Mouse (Mus musculus) heart, adult 2 months (tissue): ENCODE measurements at regions not wholly inside any gene's neighbourhood (a gene's known extent, or its start where the extent isn't known, plus 50 kb on each side); places are given as distances from the start of the nearest gene placed in this dataset.

ENCODE experiments used
- DNase-seq, 2 experiments: peaks; one replicate each; pipeline ENCODE4 v3.0.0; 2021
- H3K27ac ChIP-seq: fragments of 200-600 bp; 2 replicates; pipeline ENCODE4 v1.8.1; 2022
- H3K27me3 ChIP-seq: fragments of 200-500 bp; 2 replicates; pipeline ENCODE4 v1.6.1; 2012; ENCODE audit warnings: mild to moderate bottlenecking, low read length, inconsistent platforms, mixed read lengths; ENCODE audit not compliant: control insufficient read depth, insufficient read depth
- H3K36me3 ChIP-seq: fragments of 200-500 bp; 2 replicates; pipeline ENCODE4 v1.6.1; 2012; ENCODE audit warnings: low read length, inconsistent platforms; ENCODE audit not compliant: control insufficient read depth, insufficient read depth
- H3K4me1 ChIP-seq: fragments of 200-500 bp; 2 replicates; pipeline ENCODE4 v1.6.1; 2011; ENCODE audit warnings: low read length; ENCODE audit not compliant: control insufficient read depth, insufficient read depth
- H3K4me3 ChIP-seq: fragments of 200-600 bp; 2 replicates; pipeline ENCODE4 v1.8.1; 2022
- H3K79me2 ChIP-seq: fragments of 200-500 bp; replicated peaks from 2 replicates; pipeline ENCODE4 v1.6.1; 2012; ENCODE audit warnings: mild to moderate bottlenecking, inconsistent platforms, low read length, moderate library complexity, mixed read lengths; ENCODE audit not compliant: control insufficient read depth, insufficient read depth
- H3K9ac ChIP-seq: fragments of 200-500 bp; 2 replicates; pipeline ENCODE4 v1.6.1; 2012; ENCODE audit warnings: low read depth, mild to moderate bottlenecking, control low read depth, inconsistent platforms, low read length, mixed read lengths
- CTCF ChIP-seq: fragments of 200-600 bp; IDR thresholded peaks from 2 replicates; pipeline ENCODE4 v1.8.1; 2022; ENCODE audit warnings: antibody characterized with exemption, mild to moderate bottlenecking, moderate library complexity
- EP300 ChIP-seq: fragments of 200-500 bp; IDR thresholded peaks from 2 replicates; pipeline ENCODE4 v1.6.1; 2011; ENCODE audit warnings: low read depth, low read length, control low read depth; ENCODE audit not compliant: insufficient read depth
- POLR2A ChIP-seq: fragments of 200-500 bp; IDR thresholded peaks from 2 replicates; pipeline ENCODE4 v1.6.1; 2011; ENCODE audit warnings: mild to moderate bottlenecking, low read depth, low read length, control low read depth; ENCODE audit not compliant: insufficient read depth
- whole genome bisulfite sequencing: fragments of 180-500 bp; shearing (Covaris S2); methylation state at CpG from one replicate; pipeline ENCODE4 v1.1.7; 2018; 5-methylcytosine and 5-hydroxymethylcytosine counted together
- intact Hi-C: fragments of 180-260 bp; cut with DNase I; formaldehyde crosslinking; loops from one replicate; pipeline ENCODE4 v1.15.1; 2025

DNA sequence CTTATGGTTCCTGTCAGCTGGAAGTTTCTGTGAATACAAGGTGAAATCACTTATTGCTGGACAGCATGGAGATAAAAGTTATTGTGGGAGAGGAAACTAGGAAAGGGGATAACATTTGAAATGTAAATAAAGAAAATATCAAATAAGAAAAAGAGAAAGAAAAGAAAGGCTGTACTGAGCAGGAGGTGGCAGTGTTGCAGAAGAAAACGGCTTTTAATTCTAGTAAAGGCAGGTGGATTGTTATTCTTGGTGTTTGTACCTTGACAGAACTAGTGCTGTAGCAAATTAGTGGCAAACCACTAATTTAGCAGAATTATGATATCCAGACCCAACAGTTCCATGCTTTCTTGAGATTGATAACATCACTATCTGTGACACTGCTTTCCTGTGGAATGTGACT lies 52.6 kb downstream of the Gm10358 start:
- Histone ChIP-seq H3K9ac (no peak overlapping the region), H3K4me3 (no peak overlapping the region), H3K27me3 (no peaks in the 10 kb centered on the region), H3K4me1 (no peaks in the 10 kb centered on the region), H3K79me2 (no peaks in the 10 kb centered on the region), H3K36me3 (no peaks in the 10 kb centered on the region), H3K27ac (no peak overlapping the region)
- no peak for DNase-seq
- WGBS, result 50% methylated on average over 1 of the region's 1 CpGs
- TF ChIP-seq POLR2A (no peak), CTCF (no peak), EP300 (no peak)
- intact Hi-C loops, result no loop called here

DNA sequence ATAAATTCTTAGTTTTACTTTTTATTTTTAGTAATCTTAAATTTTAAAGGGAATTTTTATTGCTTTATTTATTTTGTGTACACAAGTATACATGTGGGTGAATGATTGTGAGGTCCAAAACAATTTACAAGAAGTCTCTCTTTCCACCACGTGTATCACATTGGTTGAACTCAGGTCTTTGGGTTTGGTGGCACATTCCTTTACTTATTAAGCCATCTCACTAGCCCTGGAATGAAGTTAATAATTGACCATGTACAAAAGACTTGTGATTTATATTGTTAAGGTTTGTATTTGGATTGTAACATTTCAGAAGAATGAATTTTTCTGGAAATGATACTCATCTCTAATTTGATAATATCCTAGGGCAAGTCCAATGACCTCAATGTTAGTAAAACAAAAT lies 56.2 kb downstream of the Gm10358 start:
- 44% methylated on average over 1 of the region's 1 CpGs for WGBS

DNA sequence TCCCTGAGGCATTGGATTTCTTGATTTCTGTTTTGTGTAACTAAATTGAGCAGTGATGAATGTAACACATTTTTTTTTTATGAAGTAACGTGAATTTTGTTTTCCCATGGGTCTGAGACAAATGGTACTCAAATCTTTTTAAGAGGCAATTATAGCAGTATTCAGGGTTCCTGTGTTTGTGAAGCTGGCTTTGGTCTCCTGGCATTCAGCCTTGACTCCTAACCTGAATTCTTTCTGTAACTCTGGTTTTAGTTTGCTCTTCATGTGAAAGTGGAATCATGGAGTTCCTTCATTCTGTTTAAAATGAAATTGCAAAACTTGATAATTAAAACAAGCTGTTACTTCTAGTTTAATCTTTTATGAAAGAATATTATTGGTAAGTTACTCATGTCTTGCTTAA lies 58.3 kb downstream of the Gm10358 start:
- no peak for TF ChIP-seq POLR2A
- TF ChIP-seq EP300, result no peak
- TF ChIP-seq CTCF, result no peak
- H3K79me2 ChIP-seq, result no peaks in the 10 kb centered on the region
- no peaks in the 10 kb centered on the region for H3K36me3 ChIP-seq
- H3K4me1 ChIP-seq, result no peaks in the 10 kb centered on the region
- H3K9ac ChIP-seq, result no peak overlapping the region
- H3K27me3 ChIP-seq, result no peaks in the 10 kb centered on the region
- WGBS, result 34% methylated on average over 1 of the region's 1 CpGs
- DNase-seq, result no peak
- H3K27ac ChIP-seq, result no peak overlapping the region
- no peak overlapping the region for H3K4me3 ChIP-seq
- intact Hi-C loops, result no loop called here

More for the DNA sequence above, 56.2 kb downstream of the Gm10358 start:
- Histone ChIP-seq H3K36me3 (no peaks in the 10 kb centered on the region), H3K27me3 (no peaks in the 10 kb centered on the region), H3K79me2 (no peaks in the 10 kb centered on the region), H3K4me1 (no peaks in the 10 kb centered on the region), H3K4me3 (no peak overlapping the region), H3K27ac (no peak overlapping the region), H3K9ac (no peak overlapping the region)
- no peak for TF ChIP-seq POLR2A
- TF ChIP-seq CTCF, result no peak
- no peak for TF ChIP-seq EP300
- DNase-seq, result no peak
- intact Hi-C loops, result no loop called here

DNA sequence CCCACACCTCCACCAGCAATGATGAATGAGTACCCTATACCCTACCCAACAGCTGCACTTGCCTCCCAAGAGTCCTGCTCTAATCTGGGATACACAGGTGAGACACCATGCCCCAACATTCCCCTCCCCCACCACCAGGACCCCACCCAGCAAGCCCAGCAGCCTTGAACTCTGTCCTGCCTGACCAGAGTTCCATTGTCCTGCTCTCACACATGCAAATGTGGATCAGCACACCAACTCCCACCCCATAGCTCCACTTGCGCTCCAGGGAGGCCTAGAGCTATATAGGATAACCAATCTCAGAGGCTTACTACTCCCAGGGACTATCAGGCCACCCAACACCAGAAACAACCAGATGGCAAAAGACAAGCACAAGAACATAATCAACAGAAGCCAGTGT lies 85.8 kb downstream of the Gm10358 start:
- Histone ChIP-seq H3K4me3 (no peak overlapping the region), H3K27me3 (no peaks in the 10 kb centered on the region), H3K36me3 (no peaks in the 10 kb centered on the region), H3K9ac (no peak overlapping the region), H3K4me1 (no peaks in the 10 kb centered on the region), H3K79me2 (no peaks in the 10 kb centered on the region), H3K27ac (no peak overlapping the region)
- intact Hi-C loops, result no loop called here
- no peak for DNase-seq
- WGBS, result 76% methylated on average over 1 of the region's 1 CpGs
- no peak for TF ChIP-seq CTCF
- no peak for TF ChIP-seq EP300
- no peak for TF ChIP-seq POLR2A

DNA sequence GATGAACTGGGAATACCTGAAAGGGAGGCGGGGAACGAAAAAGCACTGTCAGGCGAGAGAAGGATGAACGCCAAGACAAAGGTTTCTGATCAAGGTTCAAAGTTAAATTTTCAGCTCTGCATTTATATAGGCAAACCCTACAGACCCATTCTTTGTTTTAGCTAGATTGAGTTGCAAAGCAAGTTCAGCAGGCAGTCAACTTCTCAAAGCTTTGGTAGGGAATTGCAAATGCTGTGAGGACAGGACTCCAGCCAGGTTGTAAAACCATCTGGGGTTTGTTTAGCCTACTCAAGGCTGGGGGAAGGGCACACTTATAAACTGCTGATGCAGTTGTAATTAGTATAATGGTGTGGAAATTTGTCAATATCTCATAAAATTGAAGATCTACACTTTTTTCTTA lies 87.9 kb downstream of the Gm10358 start:
- Histone ChIP-seq H3K9ac (no peak overlapping the region), H3K27ac (no peak overlapping the region), H3K36me3 (no peaks in the 10 kb centered on the region), H3K4me1 (no peaks in the 10 kb centered on the region), H3K4me3 (no peak overlapping the region), H3K79me2 (no peaks in the 10 kb centered on the region), H3K27me3 (no peaks in the 10 kb centered on the region)
- intact Hi-C loops, result no loop called here
- no peak for DNase-seq
- TF ChIP-seq CTCF (no peak), EP300 (no peak), POLR2A (no peak)
- WGBS, result 25% methylated on average over 4 of the region's 4 CpGs

DNA sequence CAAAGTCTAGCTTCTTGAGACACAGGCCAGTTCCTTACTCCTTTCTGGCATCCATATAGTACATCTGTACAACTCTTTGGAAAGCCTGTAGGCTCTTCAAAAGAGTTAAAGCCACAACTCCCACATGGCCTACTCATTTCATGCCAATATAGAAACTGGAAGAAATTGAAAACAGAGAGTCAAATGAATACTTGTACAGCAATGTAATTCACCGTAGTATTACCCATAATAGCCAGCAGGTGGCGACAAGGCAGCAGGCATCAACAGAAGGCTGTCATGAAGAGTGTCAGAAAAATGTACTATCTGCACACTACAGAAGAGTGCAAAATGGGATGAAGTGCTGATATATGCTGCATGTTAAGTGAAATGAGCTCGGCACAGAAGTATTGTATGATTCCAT lies 90.5 kb downstream of the Gm10358 start:
- DNase-seq, result no peak
- Histone ChIP-seq H3K79me2 (no peaks in the 10 kb centered on the region), H3K36me3 (no peaks in the 10 kb centered on the region), H3K9ac (no peak overlapping the region), H3K27ac (no peak overlapping the region), H3K27me3 (no peaks in the 10 kb centered on the region), H3K4me1 (no peaks in the 10 kb centered on the region), H3K4me3 (no peak overlapping the region)
- TF ChIP-seq CTCF (peak; percentile 86), EP300 (no peak), POLR2A (no peak)
- intact Hi-C loops, result no loop called here
- WGBS, result 7% methylated on average over 3 of the region's 3 CpGs

DNA sequence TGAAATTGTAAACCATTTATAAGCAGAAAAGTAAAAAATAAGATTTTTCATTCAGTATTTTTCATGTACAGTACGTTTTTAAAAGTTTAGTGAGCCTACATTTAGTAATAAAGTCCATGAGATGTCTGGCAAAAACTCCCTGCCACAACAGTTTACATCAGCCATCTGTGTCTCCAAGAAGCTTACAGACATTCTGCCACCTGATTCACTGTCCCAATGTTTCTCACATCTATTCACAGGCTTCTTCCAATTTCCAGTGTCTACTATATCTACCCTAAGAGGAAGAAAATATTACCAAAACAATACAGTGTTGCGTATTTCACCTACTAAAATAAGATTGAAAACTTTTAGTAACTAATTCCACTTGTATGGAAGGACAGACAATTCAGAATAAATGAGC lies 95.7 kb downstream of the Rasd2 start:
- no peak overlapping the region for H3K9ac ChIP-seq
- no peaks in the 10 kb centered on the region for H3K4me1 ChIP-seq
- 62% methylated on average over 2 of the region's 2 CpGs for WGBS
- H3K36me3 ChIP-seq, result no peaks in the 10 kb centered on the region
- H3K27ac ChIP-seq, result no peak overlapping the region
- no peaks in the 10 kb centered on the region for H3K79me2 ChIP-seq
- H3K27me3 ChIP-seq, result no peaks in the 10 kb centered on the region
- TF ChIP-seq EP300 (no peak), POLR2A (no peak), CTCF (no peak)
- DNase-seq, result no peak
- H3K4me3 ChIP-seq, result no peak overlapping the region
- intact Hi-C loops, result no loop called here
